Mouse (Mus musculus) B cell, adult (primary cell): ENCODE measurements around the gene 4933402N03Rik. TPM values are rescaled to one million over a fixed set of nuclear protein-coding genes. Genes with fewer than 3 reads are reported as not detected.

Experiments used
- total RNA-seq: library from RNA; stranded (reverse); gene quantifications from 4 replicates; pipeline ENCODE4 v1.2.4, GENCODE M21; 2023; ENCODE audit not compliant: inconsistent age

Gene 4933402N03Rik
- not detected in 4 replicates for total RNA-seq

DNA sequence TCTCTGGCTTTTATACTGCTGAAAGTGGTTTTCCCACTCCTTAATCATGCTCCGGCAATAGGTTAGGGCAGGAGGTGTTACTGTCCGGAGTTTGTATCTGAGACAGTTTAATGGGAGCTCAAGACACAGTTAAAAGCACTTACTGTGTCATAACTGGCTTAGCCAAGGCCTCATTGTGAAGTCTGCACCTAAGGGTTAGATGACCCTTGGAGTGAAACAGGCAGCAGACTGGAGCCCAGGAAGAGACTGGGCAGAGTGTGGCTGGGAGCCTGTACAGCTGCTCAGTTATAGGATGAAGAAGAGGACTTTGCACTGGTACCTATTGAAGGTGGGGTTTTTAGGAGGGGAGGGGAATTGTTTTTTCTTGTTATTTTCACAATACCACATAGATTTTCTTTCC, at the start of gene 4933402N03Rik:
Gene 4933402N03Rik, minus strand, starts transcription at position 101 of the 400 bp plus-strand sequence.

DNA sequence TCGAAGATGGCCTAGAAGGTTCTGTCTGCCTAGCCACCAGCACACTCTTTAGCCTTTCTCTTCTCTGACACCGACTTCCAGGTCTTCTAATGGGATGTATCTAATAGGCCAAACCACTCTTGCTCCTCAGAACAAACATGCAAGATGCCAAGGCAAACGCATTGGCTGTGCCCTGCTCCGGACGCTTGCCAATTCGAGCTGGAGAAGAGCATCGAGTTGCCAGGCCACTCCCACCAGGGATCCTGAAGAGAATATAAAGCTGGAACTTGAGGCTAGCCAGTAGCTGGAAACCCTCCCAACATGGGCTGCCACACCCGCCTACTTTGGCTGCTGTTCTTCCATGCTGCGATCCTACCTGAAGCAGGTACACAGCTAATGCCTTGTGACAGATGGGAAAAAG, 28.0 kb upstream of the 4933402N03Rik start, which contains the start of gene 5430419D17Rik:
Gene 5430419D17Rik, plus strand, starts transcription at position 282 of the 400 bp plus-strand sequence.

Other genes starting within 250 kb of the 4933402N03Rik start
- 0.77 TPM in 1 of 4 replicates, not detected in the others for gene Htra1, start 210.2 kb downstream of the 4933402N03Rik start, total RNA-seq
- gene Dmbt1, start 114.3 kb downstream of the 4933402N03Rik start, total RNA-seq: 0.24 to 0.27 TPM in 2 of 4 replicates, not detected in the others
- gene 5430419D17Rik, start 28.1 kb upstream of the 4933402N03Rik start, total RNA-seq: not detected in 4 replicates
- gene Cuzd1, start 176.0 kb upstream of the 4933402N03Rik start, total RNA-seq: not detected in 4 replicates
- gene Fam24b, start 183.2 kb upstream of the 4933402N03Rik start, total RNA-seq: 1.6 TPM in 1 of 4 replicates, not detected in the others
- not detected in 4 replicates for gene Fam24a, start 187.6 kb upstream of the 4933402N03Rik start, total RNA-seq
- 15.1 to 24.5 TPM (median 17.9 TPM) in 4 replicates for gene 2310057M21Rik, start 216.4 kb upstream of the 4933402N03Rik start, total RNA-seq
- gene Pstk, start 224.8 kb upstream of the 4933402N03Rik start, total RNA-seq: 12.9 to 20.6 TPM (median 16.8 TPM) in 4 replicates